Mouse (Mus musculus): ENCODE data around the gene Pex11b.

- TF ChIP-seq CTCF (conservative IDR thresholded peaks at IDR 0.05; ENCODE audit: insufficient read depth, insufficient read length, low read depth, low read length) (no peak), POLR2A (IDR thresholded peaks at IDR 0.05; ENCODE audit: low read depth, low read length) (no peak)
Measured at GRCm38 (mm10) chr3:96680269-96680956, 45.2 kb downstream of the Pex11b start.

All from kidney, adult 2 months (tissue).